Mouse (Mus musculus) G1E (cell line): ENCODE data around the gene Ccdc158.

Experiments used
- CTCF ChIP-seq: IDR thresholded peaks from 2 replicates; pipeline ENCODE4 v1.5.1; 2012; ENCODE audit warnings: low read depth, low read length, inconsistent platforms, mixed read lengths
- GATA1 ChIP-seq: IDR thresholded peaks from 2 replicates; pipeline ENCODE4 v1.6.1; 2012; ENCODE audit warnings: borderline replicate concordance, low read length, inconsistent platforms, mixed read lengths

GRCm38 (mm10) chr5:92717666-92718360 lies 42.7 kb upstream of the Ccdc158 start:
- TF ChIP-seq CTCF (no peak), GATA1 (no peak)
